Mouse (Mus musculus): ENCODE measurements around the gene Dand5. TPM values are rescaled to one million over a fixed set of nuclear protein-coding genes. Genes with fewer than 3 reads are reported as not detected.
"Not testable (repeated sequence)": the region's sequence is repeated elsewhere in the genome, so short reads cannot be mapped to it uniquely, and the experiment has no call there.

Gene Dand5
- total RNA-seq, 2 experiments from 2014 or later = 9.3 to 10.6 TPM

GRCm38 (mm10) chr8:84834866-84835855 is 12.5 kb upstream of the Dand5 start:
- peak; percentile 76 for DNase-seq (ENCODE audit: extremely low spot score in 1 of 2, low spot score in 1 of 2)

- no peak for DNase-seq (ENCODE audit: extremely low spot score in 1 of 2, low spot score in 1 of 2)
Measured at GRCm38 (mm10) chr8:84834002-84834865, 11.6 kb upstream of the Dand5 start.

DNA sequence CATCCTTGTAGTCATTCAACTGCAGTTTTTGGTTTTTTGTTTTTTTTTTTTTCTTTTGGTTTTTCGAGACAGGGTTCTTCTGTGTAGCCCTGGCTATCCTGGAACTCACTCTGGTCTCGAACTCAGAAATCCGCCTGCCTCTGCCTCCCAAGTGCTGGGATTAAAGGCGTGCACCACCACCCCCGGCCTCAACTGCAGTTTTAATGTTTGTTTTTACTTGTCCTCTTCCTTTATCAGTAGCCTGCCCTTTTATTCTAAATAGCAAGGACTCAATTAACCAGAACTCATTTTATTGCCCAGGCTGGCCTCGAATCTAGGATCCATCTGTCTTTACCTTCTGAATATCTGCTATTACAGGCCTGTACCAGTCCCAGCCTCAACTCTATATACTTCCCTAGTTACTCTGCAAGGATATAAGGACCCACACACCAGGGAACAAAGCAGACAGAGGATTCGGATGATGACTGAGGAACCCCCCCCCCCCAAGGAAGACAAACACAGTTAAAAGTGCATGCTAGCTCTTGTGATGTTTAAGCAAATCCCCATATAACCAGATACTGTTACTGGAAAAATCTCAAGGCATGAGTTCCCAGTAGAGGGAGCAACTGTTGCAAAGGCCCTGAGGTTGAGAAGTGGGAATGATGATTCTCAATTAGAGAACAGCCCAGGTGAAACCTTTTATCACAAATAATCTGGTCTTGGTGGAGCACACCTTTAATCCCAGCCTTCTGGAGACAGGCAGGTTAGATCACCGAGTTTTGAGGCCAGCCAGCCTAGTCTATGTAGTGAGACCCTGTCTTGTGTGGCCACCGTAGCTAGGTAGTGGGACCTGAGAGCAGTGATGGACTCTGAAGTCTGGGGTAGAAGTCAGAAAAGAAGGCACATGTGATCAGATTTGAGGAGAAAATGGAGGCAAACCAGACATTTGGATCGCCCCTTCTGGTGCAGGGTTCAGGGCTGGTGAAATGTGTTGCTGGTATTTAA is 10.4 kb upstream of the Dand5 start:
- DNase-seq (ENCODE audit: extremely low spot score in 1 of 2, low spot score in 1 of 2) = no peak

DNA sequence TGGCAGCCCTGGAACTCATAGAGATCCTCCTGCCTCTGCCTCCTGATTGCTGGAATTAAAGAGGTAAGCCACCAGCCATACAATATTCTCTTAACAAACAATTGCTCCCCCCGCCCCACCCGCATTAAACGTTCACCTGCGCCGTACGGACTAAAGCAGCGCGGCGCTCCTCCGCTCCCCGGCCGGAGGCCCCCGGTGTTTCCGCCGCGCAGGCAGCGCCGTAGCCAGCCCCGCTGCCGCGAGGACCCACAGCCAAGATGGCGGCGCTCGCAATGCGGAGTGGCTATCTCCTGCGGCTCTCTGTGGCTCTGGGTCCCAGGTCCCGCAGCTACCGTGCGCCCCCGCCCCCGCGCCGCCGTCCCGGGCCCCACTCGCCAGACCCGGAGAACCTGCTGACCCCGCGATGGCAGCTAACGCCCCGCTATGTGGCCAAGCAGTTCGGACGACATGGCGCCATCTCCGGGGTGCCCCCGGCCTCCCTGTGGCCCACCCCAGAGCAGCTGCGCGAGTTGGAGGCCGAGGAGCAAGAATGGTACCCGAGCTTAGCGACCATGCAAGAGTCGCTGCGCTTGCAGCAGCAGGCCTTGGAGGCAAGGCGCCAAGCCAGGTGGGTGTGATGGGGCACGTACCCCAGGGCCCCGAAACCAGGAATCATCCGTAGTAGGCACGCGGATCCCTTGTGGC is 9.6 kb upstream of the Dand5 start:
- peak; percentile 73 to 81 for DNase-seq (ENCODE audit: extremely low spot score in 1 of 2, low spot score in 1 of 2)

GRCm38 (mm10) chr8:84831490-84831889 is 8.9 kb upstream of the Dand5 start, which contains the start of gene Gadd45gip1:
TSS of gene Gadd45gip1 (plus strand) at chr8:84831522.
- no peak for DNase-seq (ENCODE audit: extremely low spot score in 1 of 2, low spot score in 1 of 2)

- not testable (repeated sequence) for DNase-seq (ENCODE audit: extremely low spot score in 1 of 2, low spot score in 1 of 2)
Measured at GRCm38 (mm10) chr8:84826518-84826917, 3.9 kb upstream of the Dand5 start.

DNA sequence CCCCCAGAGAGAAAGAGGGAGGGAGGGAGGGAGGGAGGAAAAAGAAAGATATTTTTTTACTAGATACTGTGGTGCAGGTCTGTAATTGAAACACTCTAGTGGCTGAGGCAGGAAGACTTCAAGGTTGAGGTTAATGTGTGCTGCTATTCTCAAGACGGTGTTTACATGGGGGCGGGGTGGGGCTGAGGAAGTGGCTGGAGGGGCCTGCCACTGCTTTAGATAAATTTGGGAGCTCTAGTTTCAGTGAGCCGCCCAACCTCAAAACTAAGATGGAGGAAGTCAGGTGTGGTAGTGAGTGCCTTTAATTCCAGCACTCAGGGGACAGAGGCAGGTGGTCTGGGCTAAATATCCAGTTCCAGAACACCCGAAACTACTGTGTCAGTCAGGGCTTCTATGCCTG is 3.0 kb upstream of the Dand5 start:
- DNase-seq (ENCODE audit: extremely low spot score in 1 of 2, low spot score in 1 of 2) = no peak

DNA sequence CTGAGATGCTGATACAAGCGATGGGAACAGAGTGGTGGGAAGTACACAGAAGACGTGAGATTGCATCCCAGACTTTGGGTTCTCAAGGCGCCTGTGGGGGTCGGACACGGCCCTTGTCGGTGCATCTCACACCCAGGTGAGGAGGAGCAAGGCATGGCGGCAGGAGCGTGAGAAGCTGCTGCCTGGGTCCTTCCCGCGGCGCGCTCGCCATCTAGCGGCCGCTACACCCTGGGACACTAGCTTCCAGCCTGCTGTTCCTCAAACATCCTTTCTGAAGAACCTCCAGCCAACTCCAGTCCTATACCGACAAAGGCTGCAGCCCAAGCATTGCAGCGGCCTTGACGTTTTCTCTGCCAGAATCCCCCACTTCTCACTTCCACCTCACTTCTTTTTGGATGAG is 1.0 kb upstream of the Dand5 start:
- DNase-seq (ENCODE audit: extremely low spot score in 1 of 2, low spot score in 1 of 2) = peak in 1 of 2 experiments; percentile 62

DNA sequence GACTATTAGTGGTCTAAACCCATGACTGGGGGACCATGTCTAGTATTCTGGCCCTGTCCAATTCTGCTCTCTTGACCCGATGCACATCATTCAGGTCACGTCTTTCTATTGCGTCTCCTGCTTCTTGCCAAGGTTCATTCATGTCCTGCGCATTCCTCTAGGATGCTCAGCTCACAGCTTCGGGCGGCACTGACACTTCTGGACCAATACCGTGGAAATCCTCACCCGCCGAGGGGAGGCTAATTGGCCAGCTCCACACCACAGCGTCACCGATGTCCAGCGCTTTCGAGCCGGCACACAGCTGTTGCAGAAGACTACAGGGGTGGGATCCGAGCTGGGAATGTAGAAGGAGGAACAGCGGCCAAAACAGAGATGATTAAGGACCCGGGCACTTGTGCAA is 6.5 kb downstream of the Dand5 start:
- no peak for DNase-seq (ENCODE audit: extremely low spot score in 1 of 2, low spot score in 1 of 2)

DNA sequence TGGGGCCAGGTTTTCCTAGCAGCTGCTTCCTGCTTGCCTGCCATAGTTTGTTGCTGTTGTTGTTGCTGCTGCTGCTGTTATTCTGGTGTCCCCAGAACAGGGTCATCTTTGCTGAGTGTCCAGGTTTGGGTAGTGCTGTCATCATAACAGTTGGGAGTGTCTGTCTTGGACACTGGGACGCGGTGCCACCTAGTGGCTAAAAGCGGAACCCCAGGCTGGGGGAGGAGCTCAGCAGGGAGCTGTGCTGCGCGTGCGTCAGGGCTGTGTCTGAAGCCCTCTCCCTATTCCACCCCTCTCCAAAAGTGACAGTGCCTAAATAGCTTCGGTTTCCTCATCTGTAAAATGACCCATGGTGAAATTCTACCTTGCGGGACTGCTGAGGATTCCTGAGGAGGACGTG is 7.1 kb downstream of the Dand5 start:
- peak; percentile 99 to 100 for DNase-seq (ENCODE audit: extremely low spot score in 1 of 2, low spot score in 1 of 2)

DNA sequence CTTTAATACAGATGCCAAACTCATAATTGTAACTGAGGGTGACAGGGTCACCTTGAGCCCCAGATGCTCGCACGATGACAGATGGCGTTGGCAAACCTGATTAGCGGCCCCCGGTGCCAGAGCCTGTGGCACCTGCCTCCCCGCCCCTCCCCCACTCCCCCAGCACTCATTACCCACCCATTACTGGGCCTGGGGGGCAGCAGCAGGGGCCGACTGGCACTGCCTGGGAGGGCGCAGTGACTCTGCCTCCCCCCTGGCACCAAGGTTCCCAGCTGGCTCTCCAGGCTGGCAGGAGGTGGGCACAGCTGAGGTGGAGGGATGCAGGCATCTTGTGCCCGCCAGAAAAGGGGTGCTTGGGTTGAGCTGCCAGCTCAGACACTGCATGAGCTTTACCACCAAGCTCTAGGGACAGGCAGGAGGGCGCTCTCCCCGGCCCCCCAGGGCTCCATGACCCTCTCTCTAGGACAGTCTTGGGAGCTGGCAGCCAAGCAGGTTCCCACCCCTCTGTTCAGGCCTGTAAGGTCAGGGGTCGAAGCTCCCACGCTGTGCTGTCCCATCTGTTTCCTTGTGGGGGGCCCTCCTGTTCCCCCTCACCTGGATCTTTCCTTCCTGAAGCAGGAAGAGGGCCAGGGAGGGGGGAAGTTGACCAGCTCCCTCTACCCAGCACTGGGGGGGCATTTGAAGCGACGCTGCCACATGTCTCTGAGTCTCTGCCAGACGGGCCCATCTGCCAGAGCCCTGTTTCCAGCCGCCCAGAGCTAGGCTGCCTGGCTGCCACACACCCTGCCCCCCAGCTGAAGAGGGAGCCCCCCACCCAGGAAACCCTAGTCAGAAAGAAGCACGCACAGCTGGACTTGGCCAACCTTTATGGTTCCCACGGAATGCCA is 7.8 kb downstream of the Dand5 start:
- DNase-seq (ENCODE audit: extremely low spot score in 1 of 2, low spot score in 1 of 2) = no peak

DNA sequence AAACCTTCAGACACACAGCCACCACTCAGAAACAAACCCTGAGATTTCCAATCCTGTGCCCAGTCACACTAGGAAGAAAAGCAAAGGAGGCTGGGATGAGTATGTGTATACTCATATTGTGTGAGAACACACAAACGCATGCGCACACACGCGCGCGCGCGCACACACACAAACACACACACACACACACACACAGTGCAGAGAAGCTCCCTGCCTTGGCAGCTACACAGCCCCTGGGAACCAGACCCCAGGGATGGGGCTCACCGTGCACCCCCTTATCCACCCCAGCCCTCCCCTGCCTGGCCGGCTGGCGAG is 8.4 kb downstream of the Dand5 start:
- no peak for DNase-seq (ENCODE audit: extremely low spot score in 1 of 2, low spot score in 1 of 2)

DNA sequence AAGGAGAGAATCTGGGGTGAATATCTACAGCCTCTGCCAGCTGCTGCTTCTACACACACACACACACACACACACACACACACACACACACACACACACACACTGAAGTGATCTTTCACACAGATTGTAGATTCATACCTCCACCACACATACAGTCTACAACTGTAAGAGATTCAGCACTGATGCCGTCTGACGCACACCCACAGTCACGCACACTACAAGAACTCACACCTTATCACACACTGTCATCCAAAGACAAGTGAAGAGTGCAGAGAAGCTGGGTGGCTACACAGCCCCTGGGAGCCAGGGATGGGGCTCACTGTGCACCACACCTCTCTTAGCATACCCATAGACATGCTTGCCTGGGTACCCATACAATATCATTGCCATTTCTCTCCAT is 8.8 kb downstream of the Dand5 start:
- no peak for DNase-seq (ENCODE audit: extremely low spot score in 1 of 2, low spot score in 1 of 2)

DNA sequence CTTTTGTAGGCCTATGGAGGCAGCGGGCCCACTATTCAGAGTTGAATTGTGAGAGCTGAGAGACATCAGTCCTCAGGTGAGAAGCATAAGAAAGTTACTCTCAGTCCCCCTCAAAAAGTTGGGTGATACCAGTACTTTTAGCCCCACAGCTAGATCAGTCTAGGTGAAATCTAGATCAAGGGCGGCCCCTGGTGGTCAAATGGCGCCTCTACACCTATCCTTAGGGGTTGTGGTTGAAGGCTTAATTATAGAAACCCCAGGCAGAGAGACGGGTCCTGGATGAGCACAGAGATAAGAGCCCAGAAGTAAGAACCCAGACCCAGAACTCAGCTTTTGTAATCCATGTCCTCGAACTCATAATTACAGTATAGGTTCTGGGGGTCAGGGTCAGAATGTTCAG is 9.6 kb downstream of the Dand5 start:
- DNase-seq (ENCODE audit: extremely low spot score in 1 of 2, low spot score in 1 of 2) = peak; percentile 75 to 97

DNA sequence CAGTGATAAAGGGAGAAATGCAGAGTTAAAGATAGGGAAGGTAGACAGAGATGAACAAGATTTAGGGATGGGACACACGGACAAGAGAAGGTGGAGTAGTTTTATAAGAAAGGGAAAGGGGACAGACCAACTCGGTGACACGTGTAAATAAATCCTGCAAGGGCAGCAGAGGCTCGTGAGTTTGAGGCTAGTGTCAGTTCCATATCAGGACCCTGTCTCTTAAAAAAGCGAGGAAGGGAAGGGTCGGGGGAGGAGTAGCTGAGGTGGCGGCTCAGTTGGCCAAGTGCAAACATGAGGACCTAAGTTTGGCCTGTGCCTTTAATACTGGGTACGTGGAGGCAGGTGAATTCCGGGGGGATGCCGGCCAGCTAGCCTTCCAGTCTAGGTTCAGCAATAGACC is 11.3 kb downstream of the Dand5 start:
- no peak for DNase-seq (ENCODE audit: extremely low spot score in 1 of 2, low spot score in 1 of 2)

- DNase-seq (ENCODE audit: extremely low spot score in 1 of 2, low spot score in 1 of 2) = peak; percentile 99 to 100
Measured at GRCm38 (mm10) chr8:84810896-84811295, 11.7 kb downstream of the Dand5 start.

DNA sequence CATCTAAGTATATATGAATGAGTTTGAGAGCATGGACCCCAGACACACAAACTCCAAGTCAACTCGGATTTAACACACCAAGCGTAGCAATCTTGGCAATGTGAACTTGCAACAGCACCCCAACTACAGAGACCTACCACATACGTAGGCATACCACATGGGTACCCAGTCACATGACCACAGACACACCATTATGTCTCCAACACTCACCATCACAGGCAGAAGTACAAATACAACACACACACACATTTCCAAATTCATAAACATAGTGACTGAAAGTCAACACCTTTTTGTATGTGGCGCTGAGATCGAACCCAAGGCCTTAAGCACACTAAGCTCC is 12.7 kb downstream of the Dand5 start:
- DNase-seq (ENCODE audit: extremely low spot score in 1 of 2, low spot score in 1 of 2) = no peak

DNA sequence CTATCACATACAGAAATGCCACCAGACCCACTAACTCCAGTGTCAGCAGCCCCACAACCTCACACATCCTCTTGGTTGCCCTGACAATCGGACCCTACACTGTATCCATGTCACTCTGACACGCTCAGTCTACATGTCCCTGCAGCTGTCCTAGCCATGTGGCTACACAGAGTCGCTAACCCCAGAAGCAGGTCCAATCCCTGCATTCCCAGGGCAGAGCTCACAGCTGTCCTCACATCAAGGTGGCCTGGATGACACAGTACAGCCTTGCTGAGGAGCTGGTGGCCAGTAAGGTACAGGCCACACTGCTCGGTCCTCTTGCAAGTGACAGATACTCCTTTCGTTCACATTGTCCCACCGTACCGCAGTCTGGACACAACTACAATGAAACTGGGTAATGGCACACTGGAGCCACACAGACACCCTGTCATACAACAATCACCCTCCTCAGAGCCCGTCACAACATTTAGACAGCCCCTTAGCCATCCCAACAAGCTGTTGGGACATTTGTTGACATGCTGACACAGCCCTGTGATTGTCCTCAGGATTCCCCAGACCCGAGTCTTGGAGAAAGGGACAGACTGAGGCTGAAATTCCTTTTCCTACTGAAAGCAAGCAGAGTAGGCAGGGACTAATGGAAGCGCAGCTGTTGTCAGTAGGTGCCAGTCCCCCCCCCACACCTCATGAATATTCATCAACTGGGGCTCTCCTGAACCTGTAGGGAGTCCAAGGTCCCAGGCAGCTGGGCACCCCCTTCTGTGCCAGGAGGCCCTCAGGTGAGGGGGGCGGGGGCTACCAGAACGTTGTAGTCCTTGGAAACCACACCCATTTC is 13.3 kb downstream of the Dand5 start:
- no peak for DNase-seq (ENCODE audit: extremely low spot score in 1 of 2, low spot score in 1 of 2)

Measured in layer of hippocampus, postnatal 25 days (tissue).